Mouse (Mus musculus): ENCODE measurements around the gene Pef1.

Gene Pef1

GRCm38 (mm10) chr4:130102111-130102651 is at the start of gene Pef1:
TSS of gene Pef1 (plus strand) at chr4:130102558.
- in situ Hi-C loops (cut with MboI, MseI) = no loop called here

DNA sequence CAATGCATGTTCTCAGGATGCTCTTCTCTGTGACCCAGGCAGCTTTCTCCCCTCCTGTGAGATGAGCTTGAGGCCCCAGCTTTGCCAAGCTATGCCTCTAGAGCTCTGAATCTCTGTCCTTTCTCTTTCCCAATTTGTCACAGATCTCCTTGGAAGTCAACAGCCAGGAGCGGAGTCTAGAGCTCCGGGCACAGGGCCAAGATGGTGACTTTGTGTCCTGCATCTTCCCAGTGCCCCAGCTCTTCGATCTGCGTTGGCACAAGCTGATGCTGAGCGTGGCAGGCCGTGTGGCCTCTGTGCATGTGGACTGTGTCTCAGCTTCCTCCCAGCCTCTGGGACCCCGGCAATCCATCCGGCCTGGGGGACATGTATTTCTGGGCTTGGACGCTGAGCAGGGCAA is 49.2 kb upstream of the Pef1 start:
- in situ Hi-C loops (cut with MboI, MseI) = no loop called here

GRCm38 (mm10) chr4:130054727-130055126 is 47.6 kb upstream of the Pef1 start:
- in situ Hi-C loops (cut with MboI, MseI) = no loop called here

GRCm38 (mm10) chr4:130055160-130056010 is 47.0 kb upstream of the Pef1 start:
- in situ Hi-C loops (cut with MboI, MseI) = no loop called here

- in situ Hi-C loops (cut with MboI, MseI) = no loop called here
Measured at GRCm38 (mm10) chr4:130056011-130056322, 46.4 kb upstream of the Pef1 start.

GRCm38 (mm10) chr4:130056471-130056870 is 45.9 kb upstream of the Pef1 start:
- in situ Hi-C loops (cut with MboI, MseI) = no loop called here

DNA sequence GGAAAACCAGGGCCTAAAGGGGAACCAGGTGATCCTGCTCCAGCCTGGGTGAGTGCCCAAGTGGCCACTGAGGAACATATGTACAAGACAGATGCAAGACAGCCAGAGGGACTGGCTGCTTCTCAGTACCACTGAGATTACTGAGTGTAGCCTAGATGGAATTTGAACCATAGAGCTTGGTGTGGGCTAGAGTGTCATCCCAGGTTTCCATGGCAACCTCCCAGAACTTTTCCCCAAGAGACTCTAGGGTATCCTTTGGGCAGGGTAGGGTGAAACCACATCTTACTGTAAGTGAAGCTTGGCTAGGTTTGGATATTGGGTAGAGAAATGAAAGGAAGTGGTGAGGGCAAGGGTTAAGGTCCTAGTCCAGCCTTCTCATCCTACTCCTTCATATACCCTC is 41.4 kb upstream of the Pef1 start:
- in situ Hi-C loops (cut with MboI, MseI) = no loop called here

DNA sequence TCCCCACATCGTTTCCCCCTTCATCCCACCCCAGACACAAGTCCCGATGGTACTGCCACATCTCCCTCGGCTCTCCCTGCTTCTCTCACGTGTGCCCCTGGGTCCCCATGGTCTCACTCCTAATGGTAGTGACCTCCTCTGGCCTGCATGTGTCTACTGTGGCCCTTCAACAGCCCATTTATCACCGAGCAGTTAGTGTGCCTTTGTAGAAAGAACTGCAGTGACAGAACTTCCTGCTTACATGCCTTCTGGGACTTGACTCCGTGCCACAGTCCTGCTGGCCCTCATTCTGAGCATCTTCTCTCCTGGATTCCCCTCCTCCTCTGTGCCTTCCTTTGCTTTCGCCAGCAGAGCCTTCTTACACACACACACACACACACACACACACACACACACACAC is 39.2 kb upstream of the Pef1 start:
- in situ Hi-C loops (cut with MboI, MseI) = no loop called here

GRCm38 (mm10) chr4:130066816-130067215 is 35.5 kb upstream of the Pef1 start:
- in situ Hi-C loops (cut with MboI, MseI) = no loop called here

DNA sequence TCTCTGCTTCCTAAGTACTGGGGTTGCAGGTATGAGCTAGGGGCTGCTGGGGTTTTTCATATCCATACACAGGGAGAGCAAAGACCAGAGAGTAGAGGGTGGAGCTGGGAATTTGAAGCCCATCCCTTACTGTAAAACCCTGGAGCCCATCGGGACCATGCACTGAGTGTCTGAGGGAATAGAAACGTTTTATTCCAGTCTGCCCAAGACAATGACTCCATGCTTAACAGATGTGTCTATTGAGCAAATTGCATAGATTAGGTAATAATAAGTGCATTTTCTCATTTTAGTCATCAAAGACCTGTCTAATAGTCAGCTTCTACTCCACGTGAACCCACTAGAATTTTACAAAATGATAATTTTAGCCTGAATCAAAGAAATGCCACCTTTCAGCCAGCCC is 31.8 kb upstream of the Pef1 start:
- in situ Hi-C loops (cut with MboI, MseI) = no loop called here

DNA sequence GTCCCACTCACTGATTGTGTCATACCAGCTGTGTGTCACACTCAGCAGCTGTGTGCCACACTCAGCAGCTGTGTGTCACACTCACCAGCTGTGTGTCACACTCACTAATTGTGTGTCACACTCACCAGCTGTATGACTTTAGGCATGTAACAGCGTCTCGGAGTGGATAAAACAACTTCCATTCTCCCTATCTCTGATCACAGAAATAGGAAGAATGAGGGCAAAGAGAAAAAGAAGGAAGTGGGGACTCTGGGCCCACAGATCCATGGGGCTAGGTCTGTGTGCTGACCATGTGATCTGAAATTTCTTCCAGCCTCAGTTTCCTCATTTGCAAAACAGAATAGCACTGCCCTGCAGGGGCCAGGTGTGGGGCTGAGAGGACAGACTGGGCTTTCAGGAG is 30.6 kb upstream of the Pef1 start:
- in situ Hi-C loops (cut with MboI, MseI) = no loop called here

DNA sequence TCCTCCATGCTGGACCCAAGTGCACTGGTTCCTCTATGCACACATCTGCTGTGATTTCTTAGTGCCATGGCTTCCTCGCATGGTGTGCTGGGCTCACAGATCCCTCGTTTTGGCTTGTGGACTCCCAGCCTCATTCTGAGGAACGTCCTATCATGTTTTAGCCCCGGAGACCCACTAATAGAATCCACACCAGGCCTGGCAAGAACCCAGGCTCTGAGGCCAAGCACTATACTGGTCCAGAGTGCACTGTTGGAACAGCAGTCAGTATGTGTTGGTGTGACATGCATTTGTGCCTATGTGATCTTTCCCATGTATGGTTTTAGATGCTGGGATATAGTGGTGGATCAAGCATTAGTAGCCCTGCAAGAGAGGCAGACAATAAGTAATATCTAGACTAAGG is 29.0 kb upstream of the Pef1 start:
- in situ Hi-C loops (cut with MboI, MseI) = no loop called here

DNA sequence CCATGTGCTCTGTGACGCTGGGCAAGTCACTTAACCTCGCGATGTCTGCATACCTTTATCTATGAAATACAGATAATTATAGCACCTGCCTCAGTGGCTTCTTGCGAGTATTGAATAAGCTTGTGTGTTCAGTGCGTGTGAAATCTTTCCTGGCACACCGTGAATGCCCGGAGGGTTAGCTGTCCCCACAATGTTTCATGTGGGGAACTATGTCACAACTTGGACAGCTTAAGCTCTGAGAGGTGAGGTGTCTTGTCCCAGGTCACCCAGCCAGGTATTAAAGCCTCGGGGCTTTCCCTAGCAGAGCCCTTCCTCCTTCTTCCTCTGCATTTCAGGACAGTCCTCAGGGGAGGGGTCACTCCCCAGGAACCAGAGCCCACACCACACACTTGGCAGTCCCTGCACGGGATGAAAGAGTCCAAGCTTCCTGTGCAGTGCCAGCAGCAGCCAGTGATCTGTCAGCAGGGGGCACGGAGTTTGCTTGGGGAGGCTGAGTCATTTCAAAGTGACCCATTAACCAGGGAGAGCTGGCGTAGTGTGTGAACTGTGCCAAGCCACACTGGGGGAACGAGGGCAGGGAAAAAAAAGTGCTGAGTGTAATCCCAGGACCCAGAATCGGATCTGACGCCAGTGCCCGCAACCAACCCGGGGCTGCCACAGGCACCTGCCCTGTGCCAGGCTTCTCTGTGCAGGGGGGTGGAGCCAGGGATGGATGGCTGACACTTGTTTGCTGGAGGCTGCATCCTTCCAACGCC is 27.4 kb upstream of the Pef1 start:
- in situ Hi-C loops (cut with MboI, MseI) = no loop called here

- in situ Hi-C loops (cut with MboI, MseI) = no loop called here
Measured at GRCm38 (mm10) chr4:130076856-130077255, 25.5 kb upstream of the Pef1 start.

DNA sequence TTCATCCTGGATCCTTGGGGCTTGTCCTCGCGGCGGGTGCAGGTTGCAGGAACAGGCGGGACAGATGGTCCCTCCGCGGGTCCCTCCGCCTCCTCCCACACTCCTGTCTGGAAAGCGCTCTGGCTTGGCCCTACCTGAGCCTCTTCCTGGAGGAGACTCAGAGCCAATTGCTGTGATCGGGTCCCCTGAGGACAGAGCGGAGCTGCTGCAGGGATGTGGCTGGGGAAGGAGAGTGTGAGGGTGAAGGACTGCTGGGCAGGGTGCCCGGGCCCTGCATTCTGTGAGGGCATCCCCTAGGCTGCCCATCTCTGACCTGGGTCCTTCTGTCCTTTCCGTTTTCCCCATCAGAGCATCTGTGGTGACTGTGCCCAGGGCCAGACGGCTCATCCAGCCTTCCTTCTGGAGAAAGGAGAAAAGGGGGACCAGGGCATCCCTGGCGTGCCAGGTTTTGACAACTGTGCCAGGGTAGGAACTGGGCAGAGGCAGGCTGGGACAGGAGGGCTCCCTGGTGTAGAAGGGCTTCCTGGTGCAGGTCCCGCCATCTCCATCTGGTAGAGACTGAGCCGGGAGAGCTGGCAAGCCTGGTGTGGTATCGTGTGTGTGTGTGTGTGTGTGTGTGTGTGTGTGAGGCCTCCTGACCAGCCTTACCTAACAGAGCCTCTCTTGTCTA is 23.4 kb upstream of the Pef1 start:
- in situ Hi-C loops (cut with MboI, MseI) = no loop called here

DNA sequence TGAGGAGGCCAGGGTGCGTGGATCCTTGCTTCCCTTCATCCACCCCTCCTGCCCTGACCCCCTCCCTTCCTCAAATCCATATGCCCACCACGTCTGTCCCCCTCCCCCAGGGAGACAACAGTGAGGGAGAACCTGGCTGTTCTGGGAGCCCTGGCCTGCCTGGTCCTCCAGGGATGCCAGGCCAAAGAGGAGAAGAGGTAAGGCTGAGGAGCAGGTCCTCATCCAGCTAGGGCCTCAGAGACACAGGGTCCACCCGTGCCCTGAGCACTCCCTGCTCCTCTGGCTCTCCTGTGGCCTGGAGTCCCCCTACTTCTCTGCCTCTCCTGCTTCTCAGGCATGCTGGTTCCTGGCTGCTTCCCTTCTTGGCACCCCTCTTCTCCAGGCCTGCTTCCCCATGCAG is 22.8 kb upstream of the Pef1 start:
- in situ Hi-C loops (cut with MboI, MseI) = no loop called here

GRCm38 (mm10) chr4:130081345-130082190 is 20.8 kb upstream of the Pef1 start:
- in situ Hi-C loops (cut with MboI, MseI) = loop anchor here (5.0 to 10.0 kb wide), 2 partner anchors 119 to 307 kb away; no protein-coding TSS in a partner anchor

GRCm38 (mm10) chr4:130082211-130082610 is 20.1 kb upstream of the Pef1 start:
- in situ Hi-C loops (cut with MboI, MseI) = loop anchor here (5.0 to 10.0 kb wide), 2 partner anchors 120 to 307 kb away; no protein-coding TSS in a partner anchor

- in situ Hi-C loops (cut with MboI, MseI) = loop anchor here (5.0 to 10.0 kb wide), 2 partner anchors 122 to 310 kb away; no protein-coding TSS in a partner anchor
Measured at GRCm38 (mm10) chr4:130084331-130084945, 17.9 kb upstream of the Pef1 start.

GRCm38 (mm10) chr4:130085246-130085820 is 17.0 kb upstream of the Pef1 start:
- in situ Hi-C loops (cut with MboI, MseI) = loop anchor here (10.0 kb wide), 1 partner anchor 311 kb away; no protein-coding TSS in a partner anchor

Data from T-helper 1 cell (primary cell).